Mouse (Mus musculus) cerebellum, adult 2 months (tissue): ENCODE measurements around the gene Vil1.

Experiments
- CTCF ChIP-seq: fragments of 200-500 bp; IDR thresholded peaks from 2 replicates; pipeline ENCODE4 v1.5.1; 2011; ENCODE audit warnings: low read depth, mild to moderate bottlenecking, control low read depth, low read length, moderate library complexity, borderline replicate concordance; ENCODE audit not compliant: insufficient read depth
- POLR2A ChIP-seq: fragments of 200-500 bp; IDR thresholded peaks from 2 replicates; pipeline ENCODE4 v1.6.1; 2011; ENCODE audit warnings: low read length, control low read depth, borderline replicate concordance; ENCODE audit not compliant: insufficient read depth

DNA sequence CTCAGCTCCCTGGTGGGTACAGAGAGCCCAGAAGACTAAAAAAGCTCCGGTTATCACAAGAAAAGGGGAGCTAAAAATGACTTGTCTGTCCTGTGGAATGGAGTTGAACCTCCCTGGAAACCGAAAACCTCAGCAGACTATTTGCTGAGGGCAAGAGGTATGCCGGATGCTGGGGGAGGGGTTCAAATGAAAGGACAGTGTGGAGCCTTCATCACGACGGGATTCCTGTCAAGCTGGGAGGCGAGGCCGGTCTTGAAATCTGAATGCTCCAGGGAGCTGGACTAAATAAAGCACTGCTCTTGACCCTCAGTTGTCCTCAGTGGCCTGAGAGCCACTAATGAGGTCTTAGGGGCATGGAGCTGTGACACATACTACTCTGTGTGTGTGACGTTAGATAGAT, 14.0 kb downstream of the Vil1 start:
- TF ChIP-seq CTCF (no peak), POLR2A (no peak)
